Mouse (Mus musculus) heart, postnatal 0 days (tissue): ENCODE measurements around the gene Tnks2.

Experiments
- CTCF ChIP-seq: IDR thresholded peaks from 2 replicates; pipeline ENCODE4 v1.5.1; 2016; ENCODE audit warnings: antibody characterized with exemption, control low read depth, low read depth
- EP300 ChIP-seq: IDR thresholded peaks from 2 replicates; pipeline ENCODE4 v1.6.1; 2016; ENCODE audit warnings: antibody characterized with exemption, low read depth

- TF ChIP-seq CTCF = no peak
- no peak for TF ChIP-seq EP300
Observed at GRCm38 (mm10) chr19:36936285-36936684, 102.3 kb downstream of the Tnks2 start.
